Mouse (Mus musculus) cerebellum, adult 11-12 months (tissue): ENCODE measurements around the gene Eif4e1b.

Source experiments
- DNase-seq: peaks from one replicate; pipeline ENCODE4 v3.0.0; 2022

Gene Eif4e1b

GRCm38 (mm10) chr13:54783698-54784097 is at the start of gene Eif4e1b:
TSS of gene Eif4e1b (plus strand) at chr13:54783998.
- no peak for DNase-seq

GRCm38 (mm10) chr13:54736931-54737330 is 46.9 kb upstream of the Eif4e1b start:
- peak; percentile 45 for DNase-seq

- DNase-seq: peak; percentile 63
Measured at GRCm38 (mm10) chr13:54737488-54738212, 46.1 kb upstream of the Eif4e1b start.

- peak; percentile 73 for DNase-seq
Measured at GRCm38 (mm10) chr13:54738213-54738601, 45.6 kb upstream of the Eif4e1b start.

- peak; percentile 67 for DNase-seq
Measured at GRCm38 (mm10) chr13:54746110-54746509, 37.7 kb upstream of the Eif4e1b start.

- peak; percentile 88 for DNase-seq
Measured at GRCm38 (mm10) chr13:54746896-54747295, 36.9 kb upstream of the Eif4e1b start.

GRCm38 (mm10) chr13:54748190-54748589 is 35.6 kb upstream of the Eif4e1b start:
- DNase-seq: peak; percentile 65

- DNase-seq: peak; percentile 75
Measured at GRCm38 (mm10) chr13:54748721-54749060, 35.1 kb upstream of the Eif4e1b start.

GRCm38 (mm10) chr13:54749061-54749863 is 34.5 kb upstream of the Eif4e1b start:
- DNase-seq: peak; percentile 84

- DNase-seq: peak; percentile 79
Measured at GRCm38 (mm10) chr13:54749864-54750411, 33.9 kb upstream of the Eif4e1b start, which contains the start of gene Gprin1. TSS of gene Gprin1 (minus strand) at chr13:54749874.

- peak; percentile 27 for DNase-seq
Measured at GRCm38 (mm10) chr13:54750699-54751098, 33.1 kb upstream of the Eif4e1b start.

- peak; percentile 82 for DNase-seq
Measured at GRCm38 (mm10) chr13:54752656-54753055, 31.1 kb upstream of the Eif4e1b start.

- DNase-seq: peak; percentile 50
Measured at GRCm38 (mm10) chr13:54753733-54754132, 30.1 kb upstream of the Eif4e1b start.

GRCm38 (mm10) chr13:54754169-54755080 is 29.4 kb upstream of the Eif4e1b start:
- peak; percentile 64 for DNase-seq

- peak; percentile 56 for DNase-seq
Measured at GRCm38 (mm10) chr13:54755201-54755830, 28.5 kb upstream of the Eif4e1b start.

GRCm38 (mm10) chr13:54756156-54756712 is 27.6 kb upstream of the Eif4e1b start:
- DNase-seq: peak; percentile 56

- DNase-seq: peak; percentile 86
Measured at GRCm38 (mm10) chr13:54757093-54757830, 26.5 kb upstream of the Eif4e1b start.

- DNase-seq: peak; percentile 97
Measured at GRCm38 (mm10) chr13:54758045-54758755, 25.6 kb upstream of the Eif4e1b start.

- DNase-seq: peak; percentile 75
Measured at GRCm38 (mm10) chr13:54758756-54759470, 24.9 kb upstream of the Eif4e1b start.

GRCm38 (mm10) chr13:54759496-54759895 is 24.3 kb upstream of the Eif4e1b start:
- peak; percentile 77 for DNase-seq
